Mouse (Mus musculus) erythroblast, embryonic 14.5 days (primary cell): ENCODE measurements at regions not wholly inside any gene's neighbourhood (a gene's known extent, or its start where the extent isn't known, plus 50 kb on each side); places are given as distances from the start of the nearest gene placed in this dataset.

Source experiments
- GATA1 ChIP-seq: IDR thresholded peaks from 2 replicates; pipeline ENCODE4 v1.6.1; 2012; ENCODE audit warnings: low read length, inconsistent platforms, mixed read lengths
- TAL1 ChIP-seq: IDR thresholded peaks from 3 replicates; pipeline ENCODE4 v1.6.1; 2012; ENCODE audit warnings: low read length, inconsistent platforms, mixed read lengths

DNA sequence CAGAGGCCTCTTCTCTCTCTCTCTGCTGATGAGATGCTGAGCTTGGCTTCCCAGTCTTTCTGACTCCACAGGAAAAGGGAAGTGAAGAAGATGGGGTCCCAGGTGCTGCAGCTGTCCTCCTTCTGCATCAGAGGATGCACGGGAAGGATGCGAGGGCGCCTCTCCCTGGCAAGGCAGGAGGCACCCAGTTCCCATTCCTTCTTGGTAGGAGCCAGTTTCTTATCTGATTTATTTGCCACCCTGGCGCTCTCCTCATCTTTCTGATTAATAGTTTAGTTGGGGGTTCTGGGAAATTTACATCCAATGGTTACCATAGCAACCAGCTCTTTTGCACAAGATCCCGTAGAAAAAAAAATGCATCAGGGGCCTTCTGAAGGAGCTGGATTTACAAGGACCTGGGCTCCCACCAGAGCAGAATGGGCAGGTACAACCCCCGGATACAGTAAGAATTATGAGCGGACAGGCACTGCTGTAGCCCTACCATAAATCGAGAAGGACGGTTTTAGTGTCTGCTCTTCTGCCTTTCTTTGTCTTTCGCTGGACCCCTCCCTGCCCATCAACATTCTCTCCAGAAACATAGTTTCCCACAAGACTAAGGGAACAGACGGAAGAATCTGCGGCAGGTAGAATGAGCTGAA is 107.2 kb upstream of the Shb start:
- no peak for TF ChIP-seq GATA1
- TF ChIP-seq TAL1, result no peak
